Mouse (Mus musculus): ENCODE data around the gene Uqcrq.

DNA sequence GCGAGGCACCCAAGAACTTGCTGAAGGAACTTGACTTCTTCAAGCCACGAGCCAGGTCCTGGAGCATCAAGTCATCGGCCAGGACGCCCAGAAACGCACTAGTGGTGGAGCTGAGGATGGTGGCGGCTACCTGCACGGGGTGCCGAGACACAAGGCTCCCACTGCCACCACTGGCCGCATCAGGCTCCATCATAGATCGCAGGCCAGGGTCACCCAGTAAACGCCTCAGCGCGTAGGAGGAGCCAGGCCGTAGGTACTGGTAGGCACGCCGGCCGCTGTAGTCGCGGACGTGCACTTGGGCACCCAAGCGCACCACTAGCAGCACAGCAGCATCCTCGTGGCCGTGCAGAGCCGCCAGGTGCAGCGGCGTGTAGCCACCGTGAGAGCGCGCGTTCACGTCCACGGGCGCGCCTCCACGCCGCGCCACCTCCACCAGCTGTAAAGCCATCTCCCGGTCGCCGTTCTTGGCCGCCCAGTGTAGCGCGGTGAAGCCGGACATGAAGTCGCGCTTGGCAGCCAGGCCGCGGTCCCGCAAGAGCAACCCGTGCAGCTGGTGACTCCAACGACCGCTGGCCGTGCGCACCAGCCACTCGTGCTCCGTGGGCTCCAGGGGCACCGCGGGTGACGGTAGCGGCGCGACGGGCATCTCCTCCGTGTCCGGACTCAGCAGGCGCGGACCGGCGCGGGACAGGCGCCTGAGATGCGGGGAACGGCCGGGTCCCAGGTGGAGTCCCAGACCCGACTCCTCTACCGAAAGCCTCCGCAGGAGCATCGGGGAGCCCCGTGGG, 47.9 kb upstream of the Uqcrq start:
- TF ChIP-seq CTCF (IDR thresholded peaks at IDR 0.05) (no peak), EP300 (IDR thresholded peaks at IDR 0.05) (no peak)
